ENCODE assay signal across 12 mouse cellular contexts in the genomic region with DNA sequence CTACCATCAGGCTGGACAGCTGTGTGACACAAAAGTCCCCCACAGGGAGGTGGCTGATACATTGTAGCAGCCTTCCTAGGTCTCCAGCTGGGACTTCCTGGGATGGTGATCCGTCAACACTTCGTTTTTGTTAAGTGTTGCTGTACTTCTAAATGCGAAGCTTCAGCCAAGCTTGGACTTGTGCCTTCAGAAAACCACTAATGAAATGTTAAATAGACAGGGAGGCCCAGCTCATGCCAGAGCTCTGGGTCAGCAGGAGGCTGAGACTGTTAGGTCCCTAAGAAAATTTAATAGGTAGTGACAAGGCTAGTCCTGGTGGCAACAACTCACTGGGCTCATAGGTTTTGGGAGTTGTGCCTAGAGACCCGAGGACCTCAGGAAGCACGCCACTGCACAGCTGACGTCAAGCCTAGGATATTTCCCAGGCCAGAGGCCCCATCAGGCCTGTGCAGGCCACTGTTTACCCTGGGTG.
A peak's percentile ranks its signal among the peaks of the same experiment; 100 is the strongest.
DNase-seq lines count a peak whose midpoint lies in the region; ATAC-seq and TF ChIP-seq lines count a peak whose summit lies in the region.
"Had no signal": no experiment of that assay in that cellular context is flagged by ENCODE, and none has a peak within 500 bp of the region (broad histone marks: within the 10 kb centered on the region; RNA-seq: fewer than 3 reads in every experiment).

No protein-coding gene starts in this region.

- no peak overlapping the region for H3K4me3 ChIP-seq in embryonic facial prominence, embryonic 14.5 days (ENCODE audit: low read depth, low read length)
- H3K4me3 ChIP-seq in embryonic facial prominence, embryonic 10.5 days, result no peak overlapping the region
- no peak overlapping the region for H3K4me3 ChIP-seq in left cerebral cortex, adult 2 months
- no peak overlapping the region for H3K4me3 ChIP-seq in midbrain, embryonic 10.5 days
- H3K4me3 ChIP-seq: forebrain, embryonic 12.5 days had no signal

- no peaks in the 10 kb centered on the region for H3K9me3 ChIP-seq in embryonic facial prominence, embryonic 14.5 days (ENCODE audit: control insufficient read depth, low read length)
- H3K9me3 ChIP-seq in embryonic facial prominence, embryonic 10.5 days, result no peaks in the 10 kb centered on the region
- no peaks in the 10 kb centered on the region for H3K9me3 ChIP-seq in midbrain, embryonic 10.5 days (replicated peaks)
- H3K9me3 ChIP-seq: forebrain, embryonic 12.5 days had no signal

- no peak for TF ChIP-seq CTCF in left cerebral cortex, adult 2 months (IDR thresholded peaks at IDR 0.05)

- no peak overlapping the region for H3K9ac ChIP-seq in embryonic facial prominence, embryonic 14.5 days (ENCODE audit: low read depth, low read length)
- H3K9ac ChIP-seq: forebrain, embryonic 12.5 days had no signal

- peak; percentile 52 for DNase-seq in embryonic facial prominence, embryonic 14.5 days (ENCODE audit: low spot score)
- DNase-seq in embryonic facial prominence, embryonic 10.5 days (ENCODE audit: low spot score), result no peak
- DNase-seq in left cerebral cortex, adult 2 months (ENCODE audit: extremely low spot score in 1 of 2, low spot score in 2 of 2), result no peak
- DNase-seq in left cerebral cortex, adult 9 months (ENCODE audit: low spot score in 2 of 2), result no peak
- peak; percentile 20 for DNase-seq in kidney, adult 8-10 months
- peak; percentile 54 to 74 for DNase-seq in lung, postnatal 4 days
- no peak for DNase-seq in embryo, embryonic 11 days
- DNase-seq in midbrain, embryonic 10.5 days (ENCODE audit: low spot score), result no peak
- DNase-seq: liver; thymus, adult 2 months had no signal

- intact Hi-C loops in left cerebral cortex, adult 2 months (cut with DNase I), result no loop called here

- 66% methylated on average over 6 of the region's 6 CpGs for WGBS in embryonic facial prominence, embryonic 14.5 days
- WGBS in embryonic facial prominence, embryonic 10.5 days, result 73% methylated on average over 6 of the region's 6 CpGs
- WGBS in midbrain, embryonic 10.5 days, result 72% methylated on average over 6 of the region's 6 CpGs

- H3K36me3 ChIP-seq in embryonic facial prominence, embryonic 14.5 days (ENCODE audit: control insufficient read depth, insufficient read depth, low read length), result no peaks in the 10 kb centered on the region
- no peaks in the 10 kb centered on the region for H3K36me3 ChIP-seq in embryonic facial prominence, embryonic 10.5 days (replicated peaks)
- H3K36me3 ChIP-seq in midbrain, embryonic 10.5 days, result no peaks in the 10 kb centered on the region
- H3K36me3 ChIP-seq: forebrain, embryonic 12.5 days; G1E had no signal

- no peak overlapping the region for H3K4me2 ChIP-seq in embryonic facial prominence, embryonic 14.5 days (ENCODE audit: low read depth, low read length)
- H3K4me2 ChIP-seq: forebrain, embryonic 12.5 days had no signal

- H3K27me3 ChIP-seq in embryonic facial prominence, embryonic 14.5 days (replicated peaks; ENCODE audit: control insufficient read depth, insufficient read depth, low read length), result no peaks in the 10 kb centered on the region
- no peaks in the 10 kb centered on the region for H3K27me3 ChIP-seq in embryonic facial prominence, embryonic 10.5 days (replicated peaks; ENCODE audit: low read depth, poor library complexity, severe bottlenecking)
- no peaks in the 10 kb centered on the region for H3K27me3 ChIP-seq in midbrain, embryonic 10.5 days (ENCODE audit: low read depth, poor library complexity, severe bottlenecking)
- H3K27me3 ChIP-seq: forebrain, embryonic 12.5 days had no signal

- peaks cover 24% of the 10 kb centered on the region for H3K4me1 ChIP-seq in embryonic facial prominence, embryonic 14.5 days (ENCODE audit: control insufficient read depth, insufficient read depth, low read length)
- peaks cover 7% of the 10 kb centered on the region for H3K4me1 ChIP-seq in embryonic facial prominence, embryonic 10.5 days
- H3K4me1 ChIP-seq in midbrain, embryonic 10.5 days, result peaks cover 22% of the 10 kb centered on the region

- ATAC-seq in embryonic facial prominence, embryonic 14.5 days (ENCODE audit: low read depth), result no peak

- H3K27ac ChIP-seq in embryonic facial prominence, embryonic 14.5 days (replicated peaks; ENCODE audit: low read depth, low read length), result no peak overlapping the region
- no peak overlapping the region for H3K27ac ChIP-seq in embryonic facial prominence, embryonic 10.5 days (replicated peaks)
- peak overlapping the region; percentile 6; the same call in 1 of the 2 replicates for H3K27ac ChIP-seq in left cerebral cortex, adult 2 months
- H3K27ac ChIP-seq in midbrain, embryonic 10.5 days (replicated peaks), result no peak overlapping the region
- H3K27ac ChIP-seq: forebrain, embryonic 12.5 days had no signal

Comparison
In these comparisons a context has a peak if more than half of its experiments do, and no peak if none do; other contexts are left out.
1. DNase-seq: peak in embryonic facial prominence, embryonic 14.5 days (single experiment), kidney, adult 8-10 months (2 of 2) and lung, postnatal 4 days (2 of 2); none in embryonic facial prominence, embryonic 10.5 days (single experiment), left cerebral cortex, adult 2 months (0 of 2), left cerebral cortex, adult 9 months (0 of 2), embryo, embryonic 11 days (single experiment) and midbrain, embryonic 10.5 days (single experiment).